Mouse (Mus musculus): ENCODE data around the gene Klf4. TPM values are rescaled to one million over a fixed set of nuclear protein-coding genes. Genes with fewer than 3 reads are reported as not detected.

Klf4 gene
- polyA plus RNA-seq, 1 experiment from 2014 or later = 7.9 TPM

DNA sequence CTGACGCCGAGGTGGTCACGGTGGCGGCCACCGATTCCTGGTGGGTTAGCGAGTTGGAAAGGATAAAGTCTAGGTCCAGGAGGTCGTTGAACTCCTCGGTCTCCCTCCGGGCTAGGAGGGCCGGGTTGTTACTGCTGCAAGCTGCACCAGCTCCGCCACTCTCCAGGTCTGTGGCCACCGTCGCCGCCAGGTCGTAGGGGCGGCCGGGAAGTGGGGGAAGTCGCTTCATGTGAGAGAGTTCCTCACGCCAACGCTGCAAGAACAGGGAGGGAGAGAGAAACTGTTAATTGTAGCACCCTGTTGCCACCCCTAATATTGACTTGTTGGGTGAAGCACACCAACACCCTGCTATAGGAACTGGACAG, 1.6 kb downstream of the Klf4 start:
- Histone ChIP-seq H3K4me1 (replicated peaks; ENCODE audit: control insufficient read depth, insufficient read depth, low read length) (peaks cover 15% of the 10 kb centered on the region), H3K9me3 (ENCODE audit: control insufficient read depth, low read length) (no peaks in the 10 kb centered on the region), H3K27ac (ENCODE audit: low read depth) (no peak overlapping the region), H3K4me3 (ENCODE audit: low read depth, low read length) (peak overlapping the region; percentile 67), H3K9ac (ENCODE audit: low read length) (peak overlapping the region; percentile 66), H3K4me2 (ENCODE audit: low read length) (peak overlapping the region; percentile 84), H3K36me3 (ENCODE audit: control insufficient read depth, insufficient read depth, low read length) (no peaks in the 10 kb centered on the region), H3K27me3 (replicated peaks; ENCODE audit: control insufficient read depth, insufficient read depth, low read length) (peaks cover 11% of the 10 kb centered on the region; the same call in 1 of the 2 replicates)
- no peak for DNase-seq (ENCODE audit: low spot score)
- WGBS = 2% methylated on average over 20 of the region's 20 CpGs
- ATAC-seq (replicated peaks; ENCODE audit: low FRiP score, low TSS enrichment, low read depth) = no peak

DNA sequence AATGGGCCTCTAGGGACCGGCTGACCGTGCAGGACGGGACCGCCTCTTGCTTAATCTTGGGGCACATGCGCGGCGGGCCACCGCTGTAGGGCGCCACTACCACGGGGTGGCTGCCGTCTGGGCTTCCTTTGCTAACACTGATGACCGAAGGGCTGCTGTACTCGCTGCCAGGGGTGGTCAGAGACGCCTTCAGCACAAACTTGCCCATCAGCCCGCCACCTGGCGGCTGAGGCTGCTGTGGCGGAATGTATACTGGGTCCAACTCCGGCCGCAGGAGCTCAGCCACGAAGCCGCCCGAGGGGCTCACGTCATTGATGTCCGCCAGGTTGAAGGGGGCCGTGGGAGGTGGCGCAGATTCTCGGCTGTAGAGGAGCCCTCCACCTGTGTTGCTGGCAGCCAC, 2.0 kb downstream of the Klf4 start:
- peak overlapping the region; percentile 67 for H3K4me3 ChIP-seq (ENCODE audit: low read depth, low read length)
- H3K9me3 ChIP-seq (ENCODE audit: control insufficient read depth, low read length) = no peaks in the 10 kb centered on the region
- H3K27me3 ChIP-seq (replicated peaks; ENCODE audit: control insufficient read depth, insufficient read depth, low read length) = peaks cover 11% of the 10 kb centered on the region; the same call in 1 of the 2 replicates
- no peak overlapping the region for H3K27ac ChIP-seq (ENCODE audit: low read depth)
- peak overlapping the region; percentile 66 for H3K9ac ChIP-seq (ENCODE audit: low read length)
- WGBS = under 1% methylated on average over 26 of the region's 27 CpGs
- H3K36me3 ChIP-seq (ENCODE audit: control insufficient read depth, insufficient read depth, low read length) = no peaks in the 10 kb centered on the region
- H3K4me1 ChIP-seq (replicated peaks; ENCODE audit: control insufficient read depth, insufficient read depth, low read length) = peaks cover 15% of the 10 kb centered on the region
- peak; percentile 21; the same call in 1 of the 2 replicates for ATAC-seq (replicated peaks; ENCODE audit: low FRiP score, low TSS enrichment, low read depth)
- peak overlapping the region; percentile 84 for H3K4me2 ChIP-seq (ENCODE audit: low read length)
- DNase-seq (ENCODE audit: low spot score) = peak; percentile 86

DNA sequence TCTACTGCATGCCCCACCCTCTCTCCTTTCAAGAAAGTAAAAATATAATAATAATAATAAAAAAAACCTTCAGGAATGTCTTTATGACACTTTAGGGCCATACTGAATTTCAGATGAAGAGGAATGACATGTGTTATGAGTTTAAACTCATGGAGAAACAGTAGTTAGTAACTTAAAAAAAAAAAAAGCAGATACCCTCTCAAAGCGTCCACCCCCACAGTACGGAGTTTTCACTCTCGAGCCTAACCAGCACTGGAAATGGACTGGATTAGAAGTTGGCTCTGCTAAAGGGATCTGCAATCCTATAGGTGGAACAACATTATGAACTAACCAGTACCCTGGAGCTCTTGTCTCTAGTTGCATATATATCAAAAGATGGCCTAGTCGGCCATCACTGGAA, 3.9 kb downstream of the Klf4 start:
- H3K27ac ChIP-seq (ENCODE audit: low read depth) = no peak overlapping the region
- peaks cover 8% of the 10 kb centered on the region; the same call in 1 of the 2 replicates for H3K4me1 ChIP-seq (replicated peaks; ENCODE audit: control insufficient read depth, insufficient read depth, low read length)
- H3K4me3 ChIP-seq (ENCODE audit: low read depth, low read length) = no peak overlapping the region
- no peaks in the 10 kb centered on the region for H3K36me3 ChIP-seq (ENCODE audit: control insufficient read depth, insufficient read depth, low read length)
- no peak overlapping the region for H3K4me2 ChIP-seq (ENCODE audit: low read length)
- 89% methylated on average over 3 of the region's 4 CpGs for WGBS
- no peak overlapping the region for H3K9ac ChIP-seq (ENCODE audit: low read length)
- H3K27me3 ChIP-seq (replicated peaks; ENCODE audit: control insufficient read depth, insufficient read depth, low read length) = peaks cover 11% of the 10 kb centered on the region; the same call in 1 of the 2 replicates
- ATAC-seq (replicated peaks; ENCODE audit: low FRiP score, low TSS enrichment, low read depth) (no peak), DNase-seq (ENCODE audit: low spot score) (no peak)
- no peaks in the 10 kb centered on the region for H3K9me3 ChIP-seq (ENCODE audit: control insufficient read depth, low read length)

DNA sequence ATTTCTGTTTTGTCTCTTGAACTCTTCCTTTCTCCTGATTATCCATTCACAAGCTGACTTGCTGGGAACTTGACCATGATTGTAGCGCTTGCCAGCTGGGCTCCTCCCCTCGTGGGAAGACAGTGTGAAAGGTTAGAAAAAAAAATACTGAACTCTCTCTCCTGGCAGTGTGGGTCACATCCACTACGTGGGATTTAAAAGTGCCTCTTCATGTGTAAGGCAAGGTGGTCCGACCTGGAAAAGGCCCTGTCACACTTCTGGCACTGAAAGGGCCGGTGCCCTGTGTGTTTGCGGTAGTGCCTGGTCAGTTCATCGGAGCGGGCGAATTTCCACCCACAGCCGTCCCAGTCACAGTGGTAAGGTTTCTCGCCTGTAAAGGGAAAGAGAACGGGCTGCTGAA, 4.3 kb downstream of the Klf4 start:
- Histone ChIP-seq H3K27me3 (replicated peaks; ENCODE audit: control insufficient read depth, insufficient read depth, low read length) (peaks cover 11% of the 10 kb centered on the region; the same call in 1 of the 2 replicates), H3K4me2 (ENCODE audit: low read length) (no peak overlapping the region), H3K9ac (ENCODE audit: low read length) (no peak overlapping the region), H3K4me3 (ENCODE audit: low read depth, low read length) (no peak overlapping the region), H3K36me3 (ENCODE audit: control insufficient read depth, insufficient read depth, low read length) (no peaks in the 10 kb centered on the region), H3K9me3 (ENCODE audit: control insufficient read depth, low read length) (no peaks in the 10 kb centered on the region), H3K27ac (ENCODE audit: low read depth) (no peak overlapping the region), H3K4me1 (replicated peaks; ENCODE audit: control insufficient read depth, insufficient read depth, low read length) (peaks cover 8% of the 10 kb centered on the region; the same call in 1 of the 2 replicates)
- DNase-seq (ENCODE audit: low spot score) (no peak), ATAC-seq (replicated peaks; ENCODE audit: low FRiP score, low TSS enrichment, low read depth) (no peak)
- 89% methylated on average over 12 of the region's 12 CpGs for WGBS

DNA sequence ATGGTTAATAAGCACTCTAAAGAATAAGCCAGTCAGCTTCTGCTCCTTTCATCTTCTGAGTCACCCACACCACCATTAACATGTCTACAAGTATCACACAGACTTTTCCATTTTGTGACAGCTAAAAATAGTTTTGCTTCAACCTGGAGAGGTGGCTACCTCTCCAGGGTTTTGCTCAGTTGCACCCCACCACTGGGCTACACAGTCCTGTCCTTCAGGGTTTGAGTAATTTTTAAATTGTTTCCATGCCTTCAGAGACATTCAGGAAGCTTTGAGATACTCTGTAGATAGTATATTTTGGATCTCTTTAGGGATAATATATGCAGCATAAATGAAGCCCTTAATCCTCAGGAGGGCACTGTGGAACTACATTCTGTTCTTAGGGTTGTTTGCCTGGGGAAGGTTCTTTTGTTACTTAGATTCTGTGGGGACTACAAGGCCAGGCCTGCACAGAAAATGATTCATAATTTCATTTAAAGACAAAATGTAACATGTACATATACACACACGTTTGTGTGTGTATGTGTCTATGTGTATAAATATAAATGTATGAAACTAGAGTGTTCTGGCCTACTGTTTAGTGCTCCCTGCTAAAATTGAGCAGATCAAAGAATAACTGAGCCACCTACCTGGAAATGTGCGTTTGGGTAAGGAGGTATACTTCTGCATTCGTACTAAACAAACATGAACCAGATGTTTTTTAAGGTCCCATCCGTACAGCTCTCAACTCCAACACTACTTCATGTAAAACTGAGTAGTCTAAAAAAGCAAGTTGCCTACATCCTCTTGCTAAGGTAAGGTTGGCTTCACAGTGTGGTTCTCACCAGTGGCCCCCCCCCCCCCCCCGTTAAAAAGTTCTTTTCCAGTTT, 5.8 kb downstream of the Klf4 start:
- WGBS = 69% methylated on average over 5 of the region's 5 CpGs
- peaks cover 6% of the 10 kb centered on the region; the same call in 1 of the 2 replicates for H3K4me1 ChIP-seq (replicated peaks; ENCODE audit: control insufficient read depth, insufficient read depth, low read length)
- no peak for ATAC-seq (replicated peaks; ENCODE audit: low FRiP score, low TSS enrichment, low read depth)
- no peak overlapping the region for H3K4me2 ChIP-seq (ENCODE audit: low read length)
- no peak overlapping the region for H3K9ac ChIP-seq (ENCODE audit: low read length)
- H3K9me3 ChIP-seq (ENCODE audit: control insufficient read depth, low read length) = no peaks in the 10 kb centered on the region
- H3K36me3 ChIP-seq (ENCODE audit: control insufficient read depth, insufficient read depth, low read length) = no peaks in the 10 kb centered on the region
- no peak overlapping the region for H3K4me3 ChIP-seq (ENCODE audit: low read depth, low read length)
- H3K27me3 ChIP-seq (replicated peaks; ENCODE audit: control insufficient read depth, insufficient read depth, low read length) = peaks cover 6% of the 10 kb centered on the region; the same call in 1 of the 2 replicates
- no peak overlapping the region for H3K27ac ChIP-seq (ENCODE audit: low read depth)
- no peak for DNase-seq (ENCODE audit: low spot score)

DNA sequence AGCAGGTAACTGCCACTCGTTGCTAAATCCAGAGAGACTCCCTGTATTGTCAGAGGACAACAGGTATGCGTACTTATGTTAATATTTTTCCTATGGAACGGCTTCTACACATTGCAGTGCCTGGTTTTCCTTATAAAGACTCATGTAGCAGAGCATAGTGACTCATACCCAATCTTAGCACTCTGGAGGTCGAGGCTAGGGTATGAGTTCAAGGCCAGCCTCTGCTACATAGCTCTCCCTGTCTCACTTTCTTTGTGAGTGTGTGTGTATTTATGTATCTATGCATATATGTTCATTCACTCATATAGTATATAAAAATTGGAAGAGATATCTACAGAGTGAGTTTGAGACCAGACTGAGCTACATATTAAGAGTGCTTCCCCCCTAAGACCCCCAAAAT, 8.3 kb downstream of the Klf4 start:
- no peak for ATAC-seq (replicated peaks; ENCODE audit: low FRiP score, low TSS enrichment, low read depth)
- WGBS = 73% methylated on average over 4 of the region's 4 CpGs
- no peaks in the 10 kb centered on the region for H3K9me3 ChIP-seq (ENCODE audit: control insufficient read depth, low read length)
- no peak overlapping the region for H3K27ac ChIP-seq (ENCODE audit: low read depth)
- no peak overlapping the region for H3K4me2 ChIP-seq (ENCODE audit: low read length)
- no peak overlapping the region for H3K4me3 ChIP-seq (ENCODE audit: low read depth, low read length)
- H3K9ac ChIP-seq (ENCODE audit: low read length) = no peak overlapping the region
- no peaks in the 10 kb centered on the region for H3K36me3 ChIP-seq (ENCODE audit: control insufficient read depth, insufficient read depth, low read length)
- H3K4me1 ChIP-seq (replicated peaks; ENCODE audit: control insufficient read depth, insufficient read depth, low read length) = no peaks in the 10 kb centered on the region
- H3K27me3 ChIP-seq (replicated peaks; ENCODE audit: control insufficient read depth, insufficient read depth, low read length) = no peaks in the 10 kb centered on the region
- DNase-seq (ENCODE audit: low spot score) = no peak

DNA sequence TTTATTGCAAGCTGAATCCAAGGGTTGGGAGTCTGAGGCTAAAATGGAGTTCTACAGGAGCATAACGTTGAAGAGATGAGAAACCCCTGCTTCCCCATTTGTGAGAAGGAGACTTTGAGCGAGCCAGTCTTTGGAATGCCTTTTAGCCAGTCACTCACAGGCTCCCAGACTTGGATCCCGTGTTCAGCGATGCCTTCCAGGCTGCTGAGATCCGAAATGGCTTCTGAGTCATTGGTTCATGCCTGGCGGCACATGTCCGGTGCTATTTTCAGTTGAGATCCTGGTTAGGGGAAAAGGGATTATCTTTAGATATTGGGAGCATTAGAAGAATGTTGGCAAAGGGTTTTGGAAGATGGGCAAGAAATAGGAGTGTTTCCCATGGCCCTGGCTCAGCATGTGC, 14.8 kb downstream of the Klf4 start:
- H3K4me2 ChIP-seq (ENCODE audit: low read length) = no peak overlapping the region
- 91% methylated on average over 7 of the region's 7 CpGs for WGBS
- no peak overlapping the region for H3K4me3 ChIP-seq (ENCODE audit: low read depth, low read length)
- no peak overlapping the region for H3K27ac ChIP-seq (ENCODE audit: low read depth)
- H3K4me1 ChIP-seq (replicated peaks; ENCODE audit: control insufficient read depth, insufficient read depth, low read length) = no peaks in the 10 kb centered on the region
- H3K9ac ChIP-seq (ENCODE audit: low read length) = no peak overlapping the region
- H3K36me3 ChIP-seq (ENCODE audit: control insufficient read depth, insufficient read depth, low read length) = no peaks in the 10 kb centered on the region
- H3K9me3 ChIP-seq (ENCODE audit: control insufficient read depth, low read length) = no peaks in the 10 kb centered on the region
- ATAC-seq (replicated peaks; ENCODE audit: low FRiP score, low TSS enrichment, low read depth) (no peak), DNase-seq (ENCODE audit: low spot score) (no peak)
- no peaks in the 10 kb centered on the region for H3K27me3 ChIP-seq (replicated peaks; ENCODE audit: control insufficient read depth, insufficient read depth, low read length)

DNA sequence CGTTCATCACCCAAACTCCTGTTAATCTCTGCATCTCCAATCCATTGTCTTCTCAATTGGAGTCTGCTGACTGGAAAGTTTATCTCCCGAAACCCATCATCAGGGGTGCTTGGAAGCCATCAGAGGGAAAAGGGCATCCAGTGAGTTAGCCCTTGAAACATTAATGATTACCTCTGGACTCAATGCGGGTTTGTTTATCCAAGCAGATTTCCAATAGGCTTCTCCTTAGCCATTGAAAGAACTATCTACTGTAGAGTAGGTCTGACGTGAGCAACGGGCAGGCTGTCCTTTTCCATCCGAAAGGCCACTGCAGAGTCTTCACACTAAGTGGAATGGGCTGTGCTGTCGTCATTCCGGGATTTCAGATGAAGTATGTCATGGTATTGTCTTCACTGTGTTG, 16.2 kb downstream of the Klf4 start:
- H3K4me3 ChIP-seq (ENCODE audit: low read depth, low read length) = no peak overlapping the region
- no peak for DNase-seq (ENCODE audit: low spot score)
- H3K4me2 ChIP-seq (ENCODE audit: low read length) = no peak overlapping the region
- WGBS = 79% methylated on average over 8 of the region's 8 CpGs
- H3K36me3 ChIP-seq (ENCODE audit: control insufficient read depth, insufficient read depth, low read length) = no peaks in the 10 kb centered on the region
- no peaks in the 10 kb centered on the region for H3K9me3 ChIP-seq (ENCODE audit: control insufficient read depth, low read length)
- no peak for ATAC-seq (replicated peaks; ENCODE audit: low FRiP score, low TSS enrichment, low read depth)
- no peak overlapping the region for H3K9ac ChIP-seq (ENCODE audit: low read length)
- no peak overlapping the region for H3K27ac ChIP-seq (ENCODE audit: low read depth)
- H3K27me3 ChIP-seq (replicated peaks; ENCODE audit: control insufficient read depth, insufficient read depth, low read length) = no peaks in the 10 kb centered on the region
- no peaks in the 10 kb centered on the region for H3K4me1 ChIP-seq (replicated peaks; ENCODE audit: control insufficient read depth, insufficient read depth, low read length)

DNA sequence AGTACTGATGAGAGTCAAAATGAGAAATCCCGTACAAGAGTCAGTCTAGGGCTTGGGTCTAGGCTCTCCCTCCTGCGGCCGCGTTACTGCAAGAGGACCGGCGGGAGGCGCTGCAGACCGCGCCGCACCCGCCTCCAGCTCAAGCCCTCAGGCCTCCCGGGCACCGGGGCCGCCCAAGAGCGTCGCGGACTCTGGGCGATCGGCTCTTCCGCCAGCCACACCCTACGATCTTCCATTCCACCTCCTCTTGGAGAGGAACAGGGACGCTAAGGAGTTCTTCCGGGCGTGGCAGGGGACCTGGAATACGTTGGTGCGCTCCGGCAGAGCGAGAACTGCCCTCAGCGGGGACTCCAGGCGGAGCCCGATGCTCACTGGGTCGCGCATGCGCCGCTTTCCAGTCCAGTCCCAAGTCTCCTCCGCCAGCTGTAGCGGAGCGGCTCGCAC, 17.5 kb downstream of the Klf4 start:
- ATAC-seq (replicated peaks; ENCODE audit: low FRiP score, low TSS enrichment, low read depth) = peak; percentile 96
- peak overlapping the region; percentile 67 for H3K9ac ChIP-seq (ENCODE audit: low read length)
- H3K4me1 ChIP-seq (replicated peaks; ENCODE audit: control insufficient read depth, insufficient read depth, low read length) = no peaks in the 10 kb centered on the region
- WGBS = under 1% methylated on average over 39 of the region's 39 CpGs
- H3K4me2 ChIP-seq (ENCODE audit: low read length) = peak overlapping the region; percentile 55
- DNase-seq (ENCODE audit: low spot score) = peak; percentile 90
- peak overlapping the region; percentile 60 for H3K4me3 ChIP-seq (ENCODE audit: low read depth, low read length)
- H3K27me3 ChIP-seq (replicated peaks; ENCODE audit: control insufficient read depth, insufficient read depth, low read length) = no peaks in the 10 kb centered on the region
- H3K36me3 ChIP-seq (ENCODE audit: control insufficient read depth, insufficient read depth, low read length) = no peaks in the 10 kb centered on the region
- peak overlapping the region; percentile 47; the same call in 1 of the 2 replicates for H3K27ac ChIP-seq (ENCODE audit: low read depth)
- no peaks in the 10 kb centered on the region for H3K9me3 ChIP-seq (ENCODE audit: control insufficient read depth, low read length)
